Mouse (Mus musculus) neural tube, embryonic 15.5 days (tissue): ENCODE data around the gene Mrpl45. TPM values are rescaled to one million over a fixed set of nuclear protein-coding genes. Genes with fewer than 3 reads are reported as not detected.
A peak's percentile ranks its signal among the peaks of the same experiment; 100 is the strongest.
"Not testable (repeated sequence)": the region's sequence is repeated elsewhere in the genome, so short reads cannot be mapped to it uniquely, and the experiment has no call there.

Experiments used
- ATAC-seq: fragments of 200-750 bp; cut with Nextera tagmentation; 2 replicates; pipeline ENCODE4 v1.8.0; 2017; ENCODE audit warnings: mild to moderate bottlenecking, moderate TSS enrichment, moderate library complexity; ENCODE audit not compliant: low FRiP score
- H3K27ac ChIP-seq: fragments of 300-500 bp; sonication (generic); replicated peaks from 2 replicates; pipeline ENCODE4 v1.5.1; 2015; ENCODE audit warnings: mild to moderate bottlenecking, inconsistent platforms
- H3K27me3 ChIP-seq: fragments of 300-500 bp; sonication (generic); replicated peaks from 2 replicates; pipeline ENCODE4 v1.6.1; 2015; ENCODE audit warnings: inconsistent platforms
- H3K36me3 ChIP-seq: fragments of 300-500 bp; sonication (generic); 2 replicates; pipeline ENCODE4 v1.6.1; 2015; ENCODE audit warnings: inconsistent platforms
- H3K4me1 ChIP-seq: fragments of 300-500 bp; sonication (generic); 2 replicates; pipeline ENCODE4 v1.6.1; 2015; ENCODE audit warnings: inconsistent platforms
- H3K4me2 ChIP-seq: fragments of 300-500 bp; sonication (generic); 2 replicates; pipeline ENCODE4 v1.6.1; 2015; ENCODE audit warnings: inconsistent platforms, mild to moderate bottlenecking, moderate library complexity
- H3K4me3 ChIP-seq: fragments of 300-500 bp; sonication (generic); replicated peaks from 2 replicates; pipeline ENCODE4 v1.5.1; 2015; ENCODE audit warnings: mild to moderate bottlenecking, inconsistent platforms
- H3K9ac ChIP-seq: fragments of 300-500 bp; sonication (generic); replicated peaks from 2 replicates; pipeline ENCODE4 v1.6.1; 2015; ENCODE audit warnings: mild to moderate bottlenecking, inconsistent platforms
- H3K9me3 ChIP-seq: fragments of 300-500 bp; sonication (generic); replicated peaks from 2 replicates; pipeline ENCODE4 v1.6.1; 2016; ENCODE audit warnings: inconsistent platforms
- WGBS: fragments of 180-500 bp; shearing (Covaris S2); methylation state at CpG from one replicate; pipeline ENCODE4 v1.1.7; 2015; ENCODE audit warnings: mixed read lengths; 5-methylcytosine and 5-hydroxymethylcytosine counted together
- polyA plus RNA-seq: library from polyadenylated mRNA; unstranded; fragments of >200 nt; fragmentation: Nextera tagmentation; extraction: Ambion mirVana; gene quantifications from 2 replicates; pipeline ENCODE4 v1.2.1, GENCODE M21; 2015

Gene Mrpl45
- polyA plus RNA-seq, 1 experiment from 2014 or later = 38.6 TPM

GRCm38 (mm10) chr11:97314751-97315503 is 589 bp upstream of the Mrpl45 start:
- no peak for ATAC-seq
- H3K9ac ChIP-seq = peak overlapping the region; percentile 36; the same call in 1 of the 2 replicates
- peaks cover 29% of the 10 kb centered on the region for H3K4me1 ChIP-seq
- peak overlapping the region; percentile 56 for H3K4me3 ChIP-seq
- WGBS = 49% methylated on average over 8 of the region's 8 CpGs
- no peaks in the 10 kb centered on the region for H3K27me3 ChIP-seq
- peak overlapping the region; percentile 70 for H3K27ac ChIP-seq
- peak overlapping the region; percentile 59 for H3K4me2 ChIP-seq
- H3K36me3 ChIP-seq = 0 out of 2 replicates have a peak, but pooled peaks cover 3% of the 10 kb centered on the region
- no peaks in the 10 kb centered on the region for H3K9me3 ChIP-seq

- H3K4me2 ChIP-seq = no peak overlapping the region
- no peak overlapping the region for H3K4me3 ChIP-seq
- no peak overlapping the region for H3K9ac ChIP-seq
- 91% methylated on average over 8 of the region's 8 CpGs for WGBS
- H3K27me3 ChIP-seq = no peaks in the 10 kb centered on the region
- H3K36me3 ChIP-seq = peaks cover 31% of the 10 kb centered on the region
- no peak for ATAC-seq
- H3K9me3 ChIP-seq = no peaks in the 10 kb centered on the region
- no peak overlapping the region for H3K27ac ChIP-seq
- H3K4me1 ChIP-seq = peaks cover 7% of the 10 kb centered on the region
Measured at GRCm38 (mm10) chr11:97321197-97321596, 5.7 kb downstream of the Mrpl45 start.

- H3K9ac ChIP-seq, H3K4me3 ChIP-seq, H3K9me3 ChIP-seq, H3K4me2 ChIP-seq, H3K27me3 ChIP-seq, ATAC-seq, H3K4me1 ChIP-seq, H3K27ac ChIP-seq: not testable (repeated sequence)
- 79% methylated on average over 8 of the region's 8 CpGs for WGBS
- H3K36me3 ChIP-seq = peaks cover 40% of the 10 kb centered on the region
Measured at GRCm38 (mm10) chr11:97321894-97322600, 6.5 kb downstream of the Mrpl45 start.

- no peak overlapping the region for H3K9ac ChIP-seq
- H3K36me3 ChIP-seq = peaks cover 58% of the 10 kb centered on the region
- H3K27ac ChIP-seq = no peak overlapping the region
- no peak overlapping the region for H3K4me2 ChIP-seq
- ATAC-seq = no peak
- no peak overlapping the region for H3K4me3 ChIP-seq
- no peaks in the 10 kb centered on the region for H3K4me1 ChIP-seq
- no peaks in the 10 kb centered on the region for H3K27me3 ChIP-seq
- no peaks in the 10 kb centered on the region for H3K9me3 ChIP-seq
- WGBS = 88% methylated on average over 1 of the region's 1 CpGs
Measured at GRCm38 (mm10) chr11:97325224-97325623, 9.7 kb downstream of the Mrpl45 start.

GRCm38 (mm10) chr11:97328148-97328547 is 12.6 kb downstream of the Mrpl45 start:
- H3K27ac ChIP-seq = no peak overlapping the region
- peaks cover 55% of the 10 kb centered on the region for H3K36me3 ChIP-seq
- no peaks in the 10 kb centered on the region for H3K27me3 ChIP-seq
- H3K4me1 ChIP-seq = peaks cover 3% of the 10 kb centered on the region; the same call in 1 of the 2 replicates
- no peak overlapping the region for H3K4me3 ChIP-seq
- ATAC-seq = no peak
- no peak overlapping the region for H3K4me2 ChIP-seq
- 25% methylated on average over 9 of the region's 9 CpGs for WGBS
- no peaks in the 10 kb centered on the region for H3K9me3 ChIP-seq
- no peak overlapping the region for H3K9ac ChIP-seq

GRCm38 (mm10) chr11:97330315-97330714 is 14.8 kb downstream of the Mrpl45 start:
- Histone ChIP-seq H3K4me3 (no peak overlapping the region), H3K4me2 (no peak overlapping the region), H3K27me3 (no peaks in the 10 kb centered on the region), H3K9me3 (no peaks in the 10 kb centered on the region), H3K9ac (no peak overlapping the region), H3K4me1 (peaks cover 3% of the 10 kb centered on the region; the same call in 1 of the 2 replicates), H3K27ac (no peak overlapping the region), H3K36me3 (peaks cover 40% of the 10 kb centered on the region)
- WGBS = 93% methylated on average over 1 of the region's 1 CpGs
- no peak for ATAC-seq

GRCm38 (mm10) chr11:97331231-97332190 is 16.0 kb downstream of the Mrpl45 start:
- H3K4me3 ChIP-seq = no peak overlapping the region
- WGBS = 62% methylated on average over 12 of the region's 12 CpGs
- H3K27me3 ChIP-seq = no peaks in the 10 kb centered on the region
- H3K4me2 ChIP-seq = no peak overlapping the region
- no peak overlapping the region for H3K9ac ChIP-seq
- H3K36me3 ChIP-seq = peaks cover 28% of the 10 kb centered on the region
- no peak for ATAC-seq
- no peaks in the 10 kb centered on the region for H3K9me3 ChIP-seq
- peaks cover 3% of the 10 kb centered on the region; the same call in 1 of the 2 replicates for H3K4me1 ChIP-seq
- H3K27ac ChIP-seq = no peak overlapping the region

GRCm38 (mm10) chr11:97333044-97333443 is 17.5 kb downstream of the Mrpl45 start:
- H3K4me3 ChIP-seq = no peak overlapping the region
- 55% methylated on average over 9 of the region's 9 CpGs for WGBS
- no peak overlapping the region for H3K27ac ChIP-seq
- H3K4me2 ChIP-seq = no peak overlapping the region
- H3K9me3 ChIP-seq = no peaks in the 10 kb centered on the region
- H3K4me1 ChIP-seq = peaks cover 4% of the 10 kb centered on the region; the same call in 1 of the 2 replicates
- H3K36me3 ChIP-seq = peaks cover 22% of the 10 kb centered on the region
- H3K9ac ChIP-seq = no peak overlapping the region
- H3K27me3 ChIP-seq = no peaks in the 10 kb centered on the region
- ATAC-seq = no peak

- Histone ChIP-seq H3K4me1 (peaks cover 12% of the 10 kb centered on the region), H3K27ac (no peak overlapping the region), H3K4me3 (no peak overlapping the region), H3K36me3 (peaks cover 15% of the 10 kb centered on the region), H3K4me2 (no peak overlapping the region), H3K9me3 (no peaks in the 10 kb centered on the region), H3K9ac (no peak overlapping the region), H3K27me3 (no peaks in the 10 kb centered on the region)
- WGBS = 64% methylated on average over 1 of the region's 1 CpGs
- ATAC-seq = no peak
Measured at GRCm38 (mm10) chr11:97333896-97334295, 18.4 kb downstream of the Mrpl45 start.

- no peak overlapping the region for H3K9ac ChIP-seq
- H3K4me2 ChIP-seq = no peak overlapping the region
- peaks cover 13% of the 10 kb centered on the region for H3K4me1 ChIP-seq
- H3K4me3 ChIP-seq = no peak overlapping the region
- no peaks in the 10 kb centered on the region for H3K9me3 ChIP-seq
- peaks cover 10% of the 10 kb centered on the region for H3K36me3 ChIP-seq
- 89% methylated on average over 9 of the region's 9 CpGs for WGBS
- no peak for ATAC-seq
- no peaks in the 10 kb centered on the region for H3K27me3 ChIP-seq
- no peak overlapping the region for H3K27ac ChIP-seq
Measured at GRCm38 (mm10) chr11:97334400-97334799, 18.9 kb downstream of the Mrpl45 start.

- no peak for ATAC-seq
- Histone ChIP-seq H3K27ac (no peak overlapping the region), H3K4me1 (peaks cover 13% of the 10 kb centered on the region), H3K9me3 (no peaks in the 10 kb centered on the region), H3K9ac (no peak overlapping the region), H3K4me3 (no peak overlapping the region), H3K27me3 (no peaks in the 10 kb centered on the region), H3K4me2 (no peak overlapping the region), H3K36me3 (no peaks in the 10 kb centered on the region)
- whole genome bisulfite sequencing = 48% methylated on average over 6 of the region's 6 CpGs
Measured at GRCm38 (mm10) chr11:97336238-97336637, 20.7 kb downstream of the Mrpl45 start.
